ENCODE assay signal across 2 mouse cellular contexts in the genomic region with DNA sequence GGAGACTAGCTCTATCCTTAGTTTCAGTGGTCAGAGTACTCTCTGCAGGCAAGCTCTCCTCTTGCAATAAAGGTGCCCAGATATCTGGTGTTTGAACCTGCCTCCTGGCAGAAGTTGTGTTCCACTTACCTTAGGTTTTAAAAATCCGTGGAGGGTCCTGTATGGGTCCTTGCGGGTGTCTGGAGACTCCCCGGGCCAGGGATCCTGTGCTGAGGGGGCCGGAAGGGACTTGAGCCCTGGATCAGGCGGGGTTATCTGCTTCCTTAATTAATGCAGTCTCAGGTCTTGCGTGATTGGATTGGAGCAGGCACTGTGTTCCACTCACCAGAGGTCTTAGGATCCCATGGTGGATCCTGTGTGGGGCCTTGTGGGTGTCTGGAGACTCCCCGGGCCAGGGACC.
A peak's percentile ranks its signal among the peaks of the same experiment; 100 is the strongest.
DNase-seq lines count a peak whose midpoint lies in the region; ATAC-seq lines count a peak whose summit lies in the region.
"Not testable (repeated sequence)": the region's sequence is repeated elsewhere in the genome, so short reads cannot be mapped to it uniquely, and the experiment has no call there.

No protein-coding gene starts in this region.

- H3K4me1 ChIP-seq in midbrain, embryonic 11.5 days (ENCODE audit: control insufficient read depth, insufficient read depth, low read length) = not testable (repeated sequence)

- H3K4me2 ChIP-seq in midbrain, embryonic 11.5 days = not testable (repeated sequence)

- WGBS in midbrain, embryonic 11.5 days = 87% methylated on average over 7 of the region's 7 CpGs

- H3K9ac ChIP-seq in midbrain, embryonic 11.5 days (ENCODE audit: low read length) = not testable (repeated sequence)

- H3K9me3 ChIP-seq in midbrain, embryonic 11.5 days (ENCODE audit: control insufficient read depth, low read length) = not testable (repeated sequence)

- H3K27ac ChIP-seq in midbrain, embryonic 11.5 days (ENCODE audit: low read depth, low read length) = not testable (repeated sequence)

- DNase-seq in heart, adult 11 months = peak; percentile 74
- DNase-seq in midbrain, embryonic 11.5 days (ENCODE audit: low spot score, missing footprints) = peak; percentile 70

- not testable (repeated sequence) for ATAC-seq in midbrain, embryonic 11.5 days (ENCODE audit: low FRiP score)

- H3K27me3 ChIP-seq in midbrain, embryonic 11.5 days (ENCODE audit: control insufficient read depth, insufficient read depth, low read length) = not testable (repeated sequence)

- H3K36me3 ChIP-seq in midbrain, embryonic 11.5 days (ENCODE audit: control insufficient read depth, insufficient read depth, low read length) = not testable (repeated sequence)

- H3K4me3 ChIP-seq in midbrain, embryonic 11.5 days (ENCODE audit: low read depth, low read length) = not testable (repeated sequence)
